Mouse (Mus musculus) intestine, postnatal 0 days (tissue): ENCODE measurements at regions not wholly inside any gene's neighbourhood (a gene's known extent, or its start where the extent isn't known, plus 50 kb on each side); places are given as distances from the start of the nearest gene placed in this dataset.

Experiments used
- ATAC-seq: fragments of 200-750 bp; cut with Nextera tagmentation; 2 replicates; pipeline ENCODE4 v1.8.0; 2017; ENCODE audit warnings: mild to moderate bottlenecking, moderate TSS enrichment, moderate library complexity
- H3K27ac ChIP-seq: fragments of 300-500 bp; sonication (generic); 2 replicates; pipeline ENCODE4 v1.5.1; 2014; ENCODE audit warnings: mild to moderate bottlenecking, low read depth, low read length, moderate library complexity
- H3K27me3 ChIP-seq: fragments of 300-500 bp; sonication (generic); replicated peaks from 2 replicates; pipeline ENCODE4 v1.6.1; 2014; ENCODE audit warnings: low read length, mixed read lengths; ENCODE audit not compliant: control insufficient read depth, insufficient read depth
- H3K36me3 ChIP-seq: fragments of 300-500 bp; sonication (generic); 2 replicates; pipeline ENCODE4 v1.6.1; 2014; ENCODE audit warnings: mild to moderate bottlenecking, moderate library complexity; ENCODE audit not compliant: control insufficient read depth, insufficient read depth
- H3K4me1 ChIP-seq: fragments of 300-500 bp; sonication (generic); replicated peaks from 2 replicates; pipeline ENCODE4 v1.6.1; 2014; ENCODE audit warnings: antibody characterized with exemption, low read length, mixed read lengths; ENCODE audit not compliant: control insufficient read depth, insufficient read depth
- H3K4me2 ChIP-seq: fragments of 300-500 bp; sonication (generic); replicated peaks from 2 replicates; pipeline ENCODE4 v1.6.1; 2014; ENCODE audit warnings: low read depth, mild to moderate bottlenecking, moderate library complexity
- H3K4me3 ChIP-seq: fragments of 300-500 bp; sonication (generic); 2 replicates; pipeline ENCODE4 v1.5.1; 2014; ENCODE audit warnings: low read depth, low read length
- H3K9ac ChIP-seq: fragments of 300-500 bp; sonication (generic); 2 replicates; pipeline ENCODE4 v1.6.1; 2014; ENCODE audit warnings: mild to moderate bottlenecking, low read depth, low read length
- H3K9me3 ChIP-seq: fragments of 300-500 bp; sonication (generic); 2 replicates; pipeline ENCODE4 v1.6.1; 2016; ENCODE audit warnings: mixed run types; ENCODE audit not compliant: control insufficient read depth
- CTCF ChIP-seq: sonication (generic); IDR thresholded peaks from 2 replicates; pipeline ENCODE4 v1.5.1; 2016; ENCODE audit warnings: low read depth, mild to moderate bottlenecking, control low read depth, antibody characterized with exemption, moderate library complexity
- WGBS: fragments of 180-500 bp; shearing (Covaris S2); extraction: QIAGEN DNeasy Blood & Tissue Kit; methylation state at CpG from one replicate; pipeline ENCODE4 v1.1.7; 2014; 5-methylcytosine and 5-hydroxymethylcytosine counted together

- TF ChIP-seq CTCF: no peak
- no peak overlapping the region for H3K4me2 ChIP-seq
- no peaks in the 10 kb centered on the region for H3K36me3 ChIP-seq
- WGBS: 46% methylated on average over 2 of the region's 2 CpGs
- H3K9me3 ChIP-seq: no peaks in the 10 kb centered on the region
- ATAC-seq: no peak
- H3K4me3 ChIP-seq: no peak overlapping the region
- H3K27ac ChIP-seq: no peak overlapping the region
- no peaks in the 10 kb centered on the region for H3K27me3 ChIP-seq
- no peak overlapping the region for H3K9ac ChIP-seq
- H3K4me1 ChIP-seq: no peaks in the 10 kb centered on the region
Observed at GRCm38 (mm10) chrX:77432001-77432565, 78.7 kb upstream of the Tbl1x start.

- WGBS: 19% methylated on average over 27 of the region's 29 CpGs
- H3K36me3 ChIP-seq: no peaks in the 10 kb centered on the region
- TF ChIP-seq CTCF: 0 out of 2 replicates have a peak, but pooled peaks have one; percentile 27
- peak overlapping the region; percentile 51 for H3K4me2 ChIP-seq
- no peaks in the 10 kb centered on the region for H3K27me3 ChIP-seq
- H3K9ac ChIP-seq: no peak overlapping the region
- peak; percentile 96 for ATAC-seq
- no peaks in the 10 kb centered on the region for H3K9me3 ChIP-seq
- H3K4me3 ChIP-seq: peak overlapping the region; percentile 11; the same call in 1 of the 2 replicates
- no peaks in the 10 kb centered on the region for H3K4me1 ChIP-seq
- no peak overlapping the region; the same call in 1 of the 2 replicates for H3K27ac ChIP-seq
Observed at GRCm38 (mm10) chrX:77432846-77433810, 77.7 kb upstream of the Tbl1x start.

- Histone ChIP-seq H3K36me3 (no peaks in the 10 kb centered on the region), H3K9ac (no peak overlapping the region), H3K27me3 (no peaks in the 10 kb centered on the region), H3K27ac (no peak overlapping the region), H3K9me3 (no peaks in the 10 kb centered on the region), H3K4me3 (no peak overlapping the region), H3K4me1 (no peaks in the 10 kb centered on the region), H3K4me2 (peak overlapping the region; percentile 51)
- WGBS: 19% methylated on average over 3 of the region's 3 CpGs
- TF ChIP-seq CTCF: no peak
- peak; percentile 22 for ATAC-seq
Observed at GRCm38 (mm10) chrX:77433811-77434192, 77.0 kb upstream of the Tbl1x start.

GRCm38 (mm10) chrX:77443852-77444492 lies 66.8 kb upstream of the Tbl1x start:
- H3K27me3 ChIP-seq: no peaks in the 10 kb centered on the region
- no peak overlapping the region for H3K4me2 ChIP-seq
- no peak for ATAC-seq
- H3K4me3 ChIP-seq: no peak overlapping the region
- H3K36me3 ChIP-seq: no peaks in the 10 kb centered on the region
- H3K4me1 ChIP-seq: no peaks in the 10 kb centered on the region
- H3K27ac ChIP-seq: no peak overlapping the region
- no peak for TF ChIP-seq CTCF
- no peak overlapping the region for H3K9ac ChIP-seq
- 40% methylated on average over 3 of the region's 3 CpGs for whole genome bisulfite sequencing
- no peaks in the 10 kb centered on the region for H3K9me3 ChIP-seq

GRCm38 (mm10) chrX:77446755-77447154 lies 64.1 kb upstream of the Tbl1x start:
- H3K27ac ChIP-seq: no peak overlapping the region
- WGBS: 81% methylated on average over 3 of the region's 3 CpGs
- no peaks in the 10 kb centered on the region for H3K9me3 ChIP-seq
- ATAC-seq: no peak
- H3K4me1 ChIP-seq: no peaks in the 10 kb centered on the region
- no peak for TF ChIP-seq CTCF
- no peak overlapping the region for H3K9ac ChIP-seq
- no peaks in the 10 kb centered on the region for H3K27me3 ChIP-seq
- H3K4me2 ChIP-seq: no peak overlapping the region
- no peak overlapping the region for H3K4me3 ChIP-seq
- H3K36me3 ChIP-seq: no peaks in the 10 kb centered on the region

- TF ChIP-seq CTCF: no peak
- H3K36me3 ChIP-seq: no peaks in the 10 kb centered on the region
- H3K4me1 ChIP-seq: no peaks in the 10 kb centered on the region
- no peaks in the 10 kb centered on the region for H3K27me3 ChIP-seq
- 0 out of 2 replicates have a peak, but pooled peaks have one; percentile 33 for ATAC-seq
- no peak overlapping the region for H3K9ac ChIP-seq
- H3K4me3 ChIP-seq: no peak overlapping the region
- 95% methylated on average over 1 of the region's 1 CpGs for WGBS
- no peak overlapping the region for H3K27ac ChIP-seq
- H3K9me3 ChIP-seq: no peaks in the 10 kb centered on the region
- H3K4me2 ChIP-seq: no peak overlapping the region
Observed at GRCm38 (mm10) chrX:77451977-77452675, 58.7 kb upstream of the Tbl1x start.
